Mouse (Mus musculus) embryonic facial prominence, embryonic 15.5 days (tissue): ENCODE results near the gene Smarca5. TPM values are rescaled to one million over a fixed set of nuclear protein-coding genes. Genes with fewer than 3 reads are reported as not detected.

ENCODE experiments used
- ATAC-seq: fragments of 200-750 bp; cut with Nextera tagmentation; 2 replicates; pipeline ENCODE4 v1.8.0; 2017; ENCODE audit warnings: low read depth, moderate TSS enrichment; ENCODE audit not compliant: insufficient number of reproducible peaks, low FRiP score, low TSS enrichment
- H3K27ac ChIP-seq: fragments of 300-500 bp; sonication (generic); replicated peaks from 2 replicates; pipeline ENCODE4 v1.5.1; 2015; ENCODE audit warnings: mild to moderate bottlenecking, inconsistent platforms
- H3K27me3 ChIP-seq: fragments of 300-500 bp; sonication (generic); 2 replicates; pipeline ENCODE4 v1.6.1; 2015; ENCODE audit warnings: inconsistent platforms
- H3K36me3 ChIP-seq: fragments of 300-500 bp; sonication (generic); 2 replicates; pipeline ENCODE4 v1.6.1; 2015; ENCODE audit warnings: mild to moderate bottlenecking, inconsistent platforms
- H3K4me1 ChIP-seq: fragments of 300-500 bp; sonication (generic); 2 replicates; pipeline ENCODE4 v1.6.1; 2015; ENCODE audit warnings: inconsistent platforms
- H3K4me2 ChIP-seq: fragments of 300-500 bp; sonication (generic); replicated peaks from 2 replicates; pipeline ENCODE4 v1.6.1; 2015; ENCODE audit warnings: mild to moderate bottlenecking, inconsistent platforms
- H3K4me3 ChIP-seq: fragments of 300-500 bp; sonication (generic); replicated peaks from 2 replicates; pipeline ENCODE4 v1.5.1; 2015; ENCODE audit warnings: mild to moderate bottlenecking, inconsistent platforms
- H3K9ac ChIP-seq: fragments of 300-500 bp; sonication (generic); 2 replicates; pipeline ENCODE4 v1.6.1; 2015; ENCODE audit warnings: inconsistent platforms
- H3K9me3 ChIP-seq: fragments of 300-500 bp; sonication (generic); replicated peaks from 2 replicates; pipeline ENCODE4 v1.6.1; 2016; ENCODE audit warnings: inconsistent platforms
- WGBS: fragments of 180-500 bp; shearing (Covaris S2); methylation state at CpG from one replicate; pipeline ENCODE4 v1.1.7; 2015; 5-methylcytosine and 5-hydroxymethylcytosine counted together
- polyA plus RNA-seq: library from polyadenylated mRNA; unstranded; fragments of >200 nt; fragmentation: Nextera tagmentation; extraction: Ambion mirVana; gene quantifications from 2 replicates; pipeline ENCODE4 v1.2.1, GENCODE M21; 2015

The Smarca5 gene
- polyA plus RNA-seq, 1 experiment from 2014 or later = 71.2 TPM

DNA sequence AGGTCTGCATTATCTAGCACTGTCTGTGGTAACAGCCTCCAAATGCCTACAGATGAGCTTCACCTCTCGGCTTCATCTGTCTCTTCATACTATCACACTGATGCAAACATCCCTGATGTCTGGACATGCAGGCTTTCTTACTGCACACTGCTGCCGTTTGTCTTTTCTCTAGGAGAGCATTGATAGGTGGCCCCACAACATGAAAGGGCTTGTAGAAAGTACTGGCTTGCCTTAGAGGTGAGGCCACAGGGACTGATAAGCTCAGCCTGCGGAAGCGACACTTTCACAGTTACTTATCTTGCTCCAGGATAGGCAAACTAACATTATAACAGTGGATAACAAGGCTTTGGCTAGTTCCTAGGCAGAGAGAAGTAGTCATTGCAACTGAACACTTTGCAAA lies 78.2 kb downstream of the Smarca5 start:
- no peak overlapping the region for H3K9ac ChIP-seq
- H3K9me3 ChIP-seq = no peaks in the 10 kb centered on the region
- 68% methylated on average over 4 of the region's 4 CpGs for whole genome bisulfite sequencing
- no peak for ATAC-seq
- H3K36me3 ChIP-seq = no peaks in the 10 kb centered on the region
- H3K4me1 ChIP-seq = no peaks in the 10 kb centered on the region
- no peaks in the 10 kb centered on the region for H3K27me3 ChIP-seq
- H3K4me2 ChIP-seq = no peak overlapping the region
- H3K4me3 ChIP-seq = no peak overlapping the region
- H3K27ac ChIP-seq = no peak overlapping the region

DNA sequence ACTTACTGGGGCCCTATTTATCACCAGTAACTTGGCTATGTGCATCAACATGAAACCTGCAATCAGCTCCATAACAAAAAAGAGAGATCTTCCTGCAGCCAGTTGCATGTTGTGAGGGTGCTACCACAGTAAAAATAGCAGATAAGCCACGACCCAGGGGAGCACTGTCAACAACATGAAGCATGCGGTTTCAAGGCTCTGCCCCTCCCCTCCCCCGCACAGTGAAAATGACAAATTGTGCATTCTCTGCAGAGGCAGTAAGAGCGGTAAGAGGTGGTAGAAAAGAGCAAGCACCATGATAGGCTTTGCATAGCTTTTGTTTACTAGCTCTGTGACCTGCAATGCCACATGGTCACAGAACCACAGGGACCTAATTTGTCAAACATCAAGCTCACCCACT lies 81.7 kb downstream of the Smarca5 start:
- no peak for ATAC-seq
- no peaks in the 10 kb centered on the region for H3K27me3 ChIP-seq
- H3K27ac ChIP-seq = no peak overlapping the region
- WGBS = 44% methylated on average over 4 of the region's 4 CpGs
- no peak overlapping the region for H3K9ac ChIP-seq
- no peaks in the 10 kb centered on the region for H3K4me1 ChIP-seq
- H3K36me3 ChIP-seq = no peaks in the 10 kb centered on the region
- H3K4me2 ChIP-seq = no peak overlapping the region
- H3K4me3 ChIP-seq = no peak overlapping the region
- no peaks in the 10 kb centered on the region for H3K9me3 ChIP-seq

Other genes with a start within 250 kb of the Smarca5 start
- gene Gypa, start 245.7 kb downstream of the Smarca5 start, polyA plus RNA-seq = 3.8 and 5.1 TPM in 2 replicates
- 0.05 and 0.08 TPM in 2 replicates for gene Frem3, start 128.4 kb downstream of the Smarca5 start, polyA plus RNA-seq
- gene Gab1, start 141.0 kb upstream of the Smarca5 start, polyA plus RNA-seq = 22.7 and 24.8 TPM in 2 replicates